Mouse (Mus musculus): Measurements from ENCODE around the gene Rnf220.

Rnf220 gene

DNA sequence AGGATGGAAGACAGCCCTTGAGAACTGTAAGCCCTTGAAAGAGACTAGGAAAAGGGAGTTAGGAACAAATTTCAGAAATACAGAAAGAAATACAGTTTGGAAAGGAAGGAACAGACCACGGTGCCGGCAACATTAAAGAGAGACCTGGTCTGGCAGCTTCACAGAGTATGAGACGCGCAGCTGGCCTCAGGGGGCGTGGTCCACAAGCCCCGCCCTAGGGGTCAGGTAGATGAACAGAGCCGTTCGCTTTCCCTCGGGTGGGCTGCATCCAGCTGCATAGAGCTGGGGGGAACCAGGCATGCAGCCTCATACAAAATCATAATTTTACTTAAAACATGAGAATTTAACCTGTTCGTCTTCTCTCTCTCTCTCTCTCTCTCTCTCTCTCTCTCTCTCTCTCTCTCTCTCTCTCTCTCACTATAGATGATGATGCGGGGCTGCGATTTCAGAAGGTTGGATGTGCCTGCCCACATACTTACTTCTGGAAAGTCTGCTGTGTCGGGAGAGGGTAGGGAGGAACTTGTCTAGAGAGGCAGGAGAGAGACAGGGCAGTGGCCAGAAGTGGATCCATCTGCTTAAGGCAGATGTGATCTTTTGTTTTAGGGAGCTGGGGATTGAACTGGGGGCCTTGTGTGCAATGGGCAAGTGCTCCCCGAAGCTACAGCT, 59.7 kb downstream of the Rnf220 start:
- 32% methylated on average over 14 of the region's 14 CpGs for WGBS

DNA sequence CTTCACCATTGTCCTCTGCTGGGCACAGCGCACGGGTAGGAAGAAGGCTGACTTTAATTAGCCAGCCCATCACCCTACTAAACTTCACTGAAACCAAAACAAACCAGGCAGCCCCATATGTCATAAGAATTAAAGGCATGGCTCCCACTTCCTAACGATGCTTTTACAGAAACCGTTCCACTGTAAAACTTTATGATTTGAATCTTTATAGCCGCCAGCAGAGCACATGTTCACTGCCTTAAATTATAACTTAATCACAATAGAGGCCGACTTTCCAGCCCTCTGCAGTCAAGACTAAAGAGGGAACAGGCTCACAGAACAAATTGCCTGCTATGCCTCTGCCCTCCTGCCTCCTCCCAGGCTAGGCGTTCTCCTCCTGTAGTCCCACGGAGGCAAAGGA, 62.5 kb downstream of the Rnf220 start:
- WGBS: 47% methylated on average over 8 of the region's 8 CpGs

DNA sequence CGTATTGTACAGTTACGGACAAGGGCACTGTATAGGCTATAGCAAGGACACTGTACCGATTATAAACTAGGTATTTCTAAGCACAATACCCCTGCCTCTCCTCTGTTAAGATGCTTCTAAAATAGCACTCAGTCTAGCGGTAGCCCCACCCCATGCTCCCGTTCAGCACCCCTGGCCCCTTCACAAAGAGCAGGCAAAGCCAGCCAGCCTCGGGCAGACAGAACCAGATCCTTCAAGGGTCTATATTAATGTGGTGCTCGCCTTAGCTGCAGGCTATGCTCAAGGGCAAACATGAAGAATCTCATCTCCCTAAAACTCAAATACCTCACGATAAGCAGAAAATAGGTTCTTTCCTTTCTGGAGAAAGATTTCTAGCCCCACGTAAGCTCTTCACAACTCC, 67.2 kb downstream of the Rnf220 start:
- 79% methylated on average over 9 of the region's 9 CpGs for WGBS

DNA sequence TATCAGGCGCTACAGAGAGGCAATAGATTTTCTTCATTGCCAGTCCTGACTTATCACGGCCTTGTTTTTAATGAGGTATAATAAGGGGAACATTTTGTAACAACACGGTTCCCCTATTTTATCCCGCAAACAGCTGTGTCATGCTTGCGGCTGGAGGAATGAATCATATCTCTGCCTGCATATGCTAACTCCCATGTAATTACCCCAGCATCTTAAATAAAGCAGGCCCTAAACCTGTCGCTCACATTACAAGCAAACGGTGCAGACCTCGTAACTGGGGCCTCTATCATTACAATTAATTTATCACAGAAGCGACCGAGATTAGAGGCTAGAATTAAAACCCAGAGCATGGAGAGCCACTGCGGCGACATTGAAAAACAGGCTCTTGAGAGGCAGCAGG, 69.3 kb downstream of the Rnf220 start:
- WGBS: 76% methylated on average over 12 of the region's 12 CpGs

DNA sequence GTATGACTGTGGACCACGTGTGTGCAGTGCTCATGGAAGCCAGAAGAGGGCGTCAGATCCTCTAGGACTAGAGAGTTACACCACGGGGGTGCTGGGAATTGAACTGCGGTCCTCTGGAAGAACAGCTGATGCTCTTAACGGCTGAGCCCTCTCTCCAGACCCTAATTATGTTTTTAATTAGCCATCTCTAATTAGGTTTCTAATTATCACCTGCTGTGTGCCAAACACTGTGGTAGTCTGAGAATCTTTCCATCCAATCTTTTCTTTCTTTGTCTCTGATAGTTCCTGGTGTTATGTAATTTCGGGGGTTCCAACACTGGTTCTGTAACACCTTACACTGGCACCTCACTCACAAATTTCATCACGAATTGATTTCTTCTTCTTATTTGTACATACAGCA, 75.8 kb downstream of the Rnf220 start:
- WGBS: 52% methylated on average over 7 of the region's 7 CpGs

DNA sequence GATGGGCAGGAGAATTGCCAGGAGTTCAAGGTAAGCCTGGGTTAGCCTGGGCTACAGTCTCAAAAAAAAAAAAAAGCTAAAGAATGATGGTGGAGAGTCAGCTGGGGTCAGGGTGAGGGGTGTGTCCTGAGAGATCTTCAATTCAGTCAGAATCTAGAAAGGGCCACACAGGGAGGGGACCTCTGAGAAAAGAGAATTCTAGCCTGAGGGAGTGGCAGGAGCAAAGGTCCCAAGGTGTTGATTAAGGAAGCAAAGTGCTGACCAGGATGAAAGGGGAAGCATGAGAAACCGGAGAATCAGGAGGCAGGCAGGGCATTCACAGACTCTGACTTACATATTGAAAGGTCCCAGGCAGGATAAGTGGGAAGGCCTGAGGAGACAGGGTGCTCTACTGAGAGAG, 80.0 kb downstream of the Rnf220 start:
- WGBS: 85% methylated on average over 1 of the region's 1 CpGs

DNA sequence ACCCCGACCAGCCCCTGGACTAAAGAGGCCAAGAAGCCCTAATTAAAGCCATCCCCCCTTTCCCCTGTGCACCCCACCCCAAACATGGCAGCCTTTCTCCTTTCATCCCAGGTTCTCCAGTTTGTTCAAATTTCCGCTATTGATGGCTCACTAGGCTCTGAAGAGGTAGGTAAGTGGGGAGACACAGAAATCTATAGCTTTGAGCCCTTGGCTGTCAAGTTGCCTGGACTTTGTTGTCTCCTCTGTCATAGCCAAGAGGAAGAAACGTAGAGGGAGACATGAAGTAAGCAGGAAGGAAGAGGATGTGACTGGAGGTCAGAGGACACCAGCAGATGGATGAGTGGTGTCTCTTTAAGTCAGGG, 86.8 kb downstream of the Rnf220 start:
- 60% methylated on average over 3 of the region's 3 CpGs for WGBS

DNA sequence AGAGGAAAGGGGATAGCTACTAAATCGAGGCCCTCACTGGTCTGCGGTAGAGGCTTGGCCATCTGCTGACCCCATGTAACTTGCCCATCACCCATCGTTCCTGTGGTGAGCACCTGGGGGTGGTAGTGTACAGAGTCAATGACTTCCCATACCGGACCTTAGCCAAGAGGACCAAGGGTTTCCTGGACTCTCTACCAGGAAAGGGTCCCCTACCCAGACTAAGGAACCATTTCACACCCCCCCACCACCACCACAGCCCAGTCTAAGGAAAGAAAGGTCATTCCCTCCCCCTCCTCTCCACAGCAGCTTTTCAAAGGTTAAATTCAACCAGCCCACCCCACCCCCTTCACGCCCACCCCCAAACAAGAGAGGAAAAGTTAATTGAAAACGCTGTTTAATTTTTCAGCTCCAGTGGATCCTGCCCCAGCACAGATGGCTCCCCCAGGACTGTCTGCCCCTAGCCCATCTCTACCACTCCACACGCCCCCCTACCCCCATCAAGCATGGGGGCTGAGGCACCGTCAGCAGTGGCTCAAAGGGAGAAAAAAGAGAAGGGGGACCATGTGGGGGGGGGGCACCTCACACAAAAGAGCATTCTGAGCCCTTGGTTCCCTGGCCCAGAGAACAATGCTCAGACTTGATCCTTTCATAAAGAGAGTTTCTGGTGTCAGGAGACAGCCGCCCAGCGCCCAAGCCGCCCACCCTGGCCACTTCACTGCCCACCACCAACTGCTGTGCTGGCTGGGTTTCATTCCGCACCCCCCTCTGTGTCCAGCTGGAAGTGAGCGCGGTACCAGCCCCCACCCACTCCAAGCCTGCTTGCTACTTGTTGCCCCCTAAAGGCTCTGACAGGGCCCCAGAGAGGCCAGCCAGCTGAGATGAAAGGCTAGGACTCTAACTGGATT, 87.5 kb downstream of the Rnf220 start:
- WGBS: 59% methylated on average over 14 of the region's 14 CpGs

DNA sequence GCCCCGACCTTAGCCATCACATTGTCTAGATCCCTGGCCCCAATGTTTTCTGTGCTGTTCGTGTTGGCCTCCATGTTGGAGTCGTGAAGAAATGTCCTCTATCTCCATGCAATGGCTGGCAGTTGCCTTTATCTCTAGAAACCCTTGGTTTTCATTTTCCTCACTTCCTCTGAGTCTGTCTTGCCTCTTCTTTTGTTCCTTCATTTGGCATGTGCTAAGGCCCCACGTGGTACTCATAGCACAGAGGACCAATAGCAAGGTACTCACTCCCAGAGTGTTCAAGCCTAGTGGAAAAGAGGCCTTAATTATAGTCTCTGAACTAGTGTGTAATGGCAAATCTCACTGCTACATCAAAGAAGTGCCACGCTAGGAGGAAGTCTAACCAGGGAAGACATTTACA, 88.9 kb downstream of the Rnf220 start:
- 89% methylated on average over 5 of the region's 5 CpGs for whole genome bisulfite sequencing

DNA sequence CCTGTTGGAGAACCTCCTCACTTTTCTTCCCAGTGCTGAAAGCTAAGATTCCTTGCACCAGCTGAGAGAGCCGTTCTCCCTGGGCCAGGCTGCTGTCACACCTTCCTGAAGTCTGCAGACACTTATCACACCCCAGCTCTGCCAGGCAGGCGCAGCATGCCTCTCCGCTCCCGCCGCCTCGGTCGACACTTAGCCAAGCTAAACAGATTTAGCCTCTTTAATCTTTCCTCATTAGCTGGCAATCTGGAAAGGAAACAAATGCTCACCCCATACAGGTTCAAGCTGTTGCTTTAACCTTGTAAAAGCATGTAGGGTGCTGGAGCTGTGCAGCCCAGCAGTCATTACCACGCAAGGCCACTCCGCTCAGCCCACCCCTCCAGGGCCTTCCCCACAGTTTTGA, 90.9 kb downstream of the Rnf220 start:
- 35% methylated on average over 9 of the region's 9 CpGs for WGBS

DNA sequence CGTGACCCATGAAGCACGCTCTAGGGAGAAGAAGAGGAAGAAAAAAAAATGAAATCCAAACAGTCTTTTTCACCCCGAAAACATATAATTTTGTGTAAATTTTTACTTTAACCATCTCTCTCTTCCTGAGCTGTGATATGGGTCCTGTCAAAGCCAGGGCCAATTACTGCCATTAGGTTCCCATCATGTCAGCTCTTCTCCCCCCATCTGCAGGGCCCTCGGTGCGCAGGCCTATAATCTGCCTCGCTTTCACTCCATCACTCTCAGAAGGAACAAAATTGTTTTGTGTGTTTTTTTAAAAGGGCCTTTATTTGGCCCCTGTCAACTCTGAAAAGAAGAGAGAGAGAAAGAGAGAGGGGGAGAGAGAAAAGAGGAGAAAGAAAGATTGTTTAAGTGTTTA, 91.6 kb downstream of the Rnf220 start:
- WGBS: 88% methylated on average over 6 of the region's 6 CpGs

DNA sequence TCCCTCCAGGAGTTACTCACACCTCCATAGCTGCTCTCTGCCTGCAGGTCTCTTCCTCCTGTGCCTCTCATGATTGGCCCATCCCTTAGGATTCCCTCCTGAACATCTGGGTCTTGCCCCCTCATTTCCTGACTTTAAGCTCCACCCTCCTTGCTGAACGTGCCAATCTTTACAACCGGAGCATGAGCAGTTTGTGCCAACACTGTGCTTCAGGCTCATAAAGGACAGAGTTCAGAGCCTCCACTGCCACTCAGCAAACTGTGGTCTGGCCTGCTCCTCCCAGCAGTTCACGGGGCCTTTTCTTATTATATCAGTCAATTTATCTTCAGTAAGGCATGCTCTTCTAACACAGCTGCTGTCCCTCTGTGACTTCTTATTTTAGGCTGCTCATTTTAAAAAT, 93.4 kb downstream of the Rnf220 start:
- WGBS: 64% methylated on average over 3 of the region's 3 CpGs

DNA sequence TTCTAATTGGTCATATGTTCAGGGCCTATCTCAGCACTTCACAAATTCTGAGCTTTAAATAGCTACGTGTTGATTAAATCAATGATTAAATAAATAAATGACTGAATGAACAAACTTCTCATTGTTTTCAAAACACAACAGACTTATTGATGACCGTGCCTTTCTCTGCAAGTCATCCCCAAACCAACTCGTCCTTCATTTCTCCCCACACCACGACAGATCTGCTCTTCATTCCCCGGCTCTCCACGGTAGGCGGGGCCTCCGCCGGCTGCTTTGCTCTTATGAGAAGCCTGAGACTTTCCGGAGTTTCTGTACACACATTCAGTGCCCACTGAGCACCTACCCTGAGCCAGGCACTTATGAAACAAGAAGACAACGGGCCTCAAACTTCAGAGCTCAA, 99.7 kb downstream of the Rnf220 start:
- 64% methylated on average over 11 of the region's 11 CpGs for WGBS

DNA sequence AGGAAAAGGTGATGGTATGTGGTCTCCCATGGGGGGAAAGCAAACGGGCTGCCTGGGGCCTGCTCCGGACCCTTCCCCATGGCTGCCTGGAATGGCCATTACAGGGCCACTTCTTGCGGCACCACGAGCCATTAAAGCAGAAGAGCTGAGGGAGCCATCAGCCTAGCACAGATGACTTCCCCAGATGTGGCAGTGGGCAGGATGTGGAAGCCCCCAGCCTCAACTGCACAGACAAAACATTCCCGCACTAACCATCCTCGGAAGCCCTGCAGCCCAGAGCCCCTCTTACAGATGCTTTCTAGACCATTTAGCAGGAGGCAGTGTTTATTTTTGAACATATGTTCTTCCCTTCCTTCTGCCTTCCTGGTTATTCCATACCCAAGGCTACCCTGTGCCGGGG, 103.8 kb downstream of the Rnf220 start:
- 69% methylated on average over 7 of the region's 7 CpGs for WGBS

DNA sequence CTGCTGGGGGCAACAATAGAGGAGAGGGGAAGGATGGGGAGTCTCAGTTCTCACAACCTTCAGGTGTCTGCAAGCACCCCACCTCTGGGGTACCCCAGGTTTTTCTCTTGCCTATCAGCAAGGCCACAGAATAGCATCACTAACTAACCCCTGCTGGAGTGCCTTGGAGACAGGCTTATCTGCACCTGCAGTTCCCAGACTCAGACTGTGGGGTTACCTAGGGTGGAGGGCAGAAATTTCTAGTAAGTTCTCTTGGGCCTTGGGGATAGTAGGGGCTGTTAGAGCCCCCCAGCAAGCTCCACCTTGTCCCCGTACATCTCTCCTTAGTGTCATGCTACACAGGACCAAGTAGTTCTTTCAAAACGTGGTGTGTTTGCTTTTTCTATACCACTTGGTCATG, 104.5 kb downstream of the Rnf220 start:
- 74% methylated on average over 2 of the region's 2 CpGs for WGBS

DNA sequence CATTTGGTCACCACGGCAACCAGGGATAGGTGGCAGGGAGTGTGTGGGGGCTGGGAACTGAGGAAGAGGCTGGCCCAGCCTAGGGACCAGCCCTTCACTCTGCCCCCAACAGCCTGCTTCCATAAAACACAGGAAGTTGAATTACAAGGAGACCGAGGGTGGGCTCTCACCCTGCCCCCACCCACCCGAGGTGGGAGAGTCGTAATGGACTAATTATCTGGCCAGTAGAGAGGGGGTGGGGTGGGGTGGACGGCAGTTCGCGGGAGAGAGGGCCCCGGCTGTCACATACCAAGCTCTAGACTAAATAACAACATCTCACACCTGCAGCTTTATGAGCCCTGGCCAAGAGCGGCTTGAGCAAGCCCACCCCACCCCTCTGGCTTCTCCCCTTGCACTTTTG, 104.9 kb downstream of the Rnf220 start:
- WGBS: 24% methylated on average over 9 of the region's 9 CpGs

DNA sequence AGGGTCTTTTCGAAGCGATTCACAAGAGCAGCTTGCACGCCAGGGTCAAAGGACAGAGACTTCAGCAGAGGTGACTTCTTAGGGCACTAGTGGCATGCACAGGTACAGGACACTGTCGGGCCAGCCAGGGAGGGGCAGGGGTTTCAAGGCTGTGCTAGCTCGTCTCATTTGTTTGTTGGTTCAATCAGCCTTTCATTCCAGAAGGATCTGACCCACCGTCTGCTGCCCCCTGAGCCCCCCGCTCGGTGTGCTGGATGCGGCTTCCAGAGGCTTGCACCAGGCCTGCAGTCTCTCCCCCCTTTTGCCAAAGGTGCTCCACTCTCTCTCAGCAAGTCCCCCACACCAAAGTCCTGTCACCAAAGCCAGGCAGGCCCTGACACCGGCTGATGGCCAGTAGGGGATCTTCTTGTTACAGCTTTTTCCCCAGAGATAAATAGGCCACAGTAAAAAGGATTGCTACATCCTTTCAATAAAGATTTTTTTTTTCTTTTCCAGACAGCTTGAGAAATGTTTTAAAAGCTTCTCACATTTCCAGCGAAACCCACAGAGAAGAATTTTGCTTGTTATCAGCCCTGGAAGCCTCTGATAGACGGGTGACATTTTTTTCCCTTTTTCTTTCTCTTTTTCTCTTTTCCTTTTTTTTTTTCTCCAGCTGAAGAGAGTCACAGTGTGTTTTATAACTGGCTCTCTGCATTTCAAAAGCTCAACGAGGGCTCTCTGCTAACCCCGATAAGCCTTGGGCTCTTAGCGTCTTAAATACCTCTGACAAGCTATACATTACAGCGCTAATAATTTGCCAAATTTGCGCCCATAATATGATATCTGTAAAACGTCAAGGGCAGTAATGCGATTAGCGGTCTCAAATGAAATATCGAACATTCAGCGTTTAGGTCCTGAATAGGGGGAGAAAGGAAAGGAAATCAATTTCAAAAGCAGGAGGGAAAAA, 105.7 kb downstream of the Rnf220 start:
- WGBS: 60% methylated on average over 22 of the region's 22 CpGs

DNA sequence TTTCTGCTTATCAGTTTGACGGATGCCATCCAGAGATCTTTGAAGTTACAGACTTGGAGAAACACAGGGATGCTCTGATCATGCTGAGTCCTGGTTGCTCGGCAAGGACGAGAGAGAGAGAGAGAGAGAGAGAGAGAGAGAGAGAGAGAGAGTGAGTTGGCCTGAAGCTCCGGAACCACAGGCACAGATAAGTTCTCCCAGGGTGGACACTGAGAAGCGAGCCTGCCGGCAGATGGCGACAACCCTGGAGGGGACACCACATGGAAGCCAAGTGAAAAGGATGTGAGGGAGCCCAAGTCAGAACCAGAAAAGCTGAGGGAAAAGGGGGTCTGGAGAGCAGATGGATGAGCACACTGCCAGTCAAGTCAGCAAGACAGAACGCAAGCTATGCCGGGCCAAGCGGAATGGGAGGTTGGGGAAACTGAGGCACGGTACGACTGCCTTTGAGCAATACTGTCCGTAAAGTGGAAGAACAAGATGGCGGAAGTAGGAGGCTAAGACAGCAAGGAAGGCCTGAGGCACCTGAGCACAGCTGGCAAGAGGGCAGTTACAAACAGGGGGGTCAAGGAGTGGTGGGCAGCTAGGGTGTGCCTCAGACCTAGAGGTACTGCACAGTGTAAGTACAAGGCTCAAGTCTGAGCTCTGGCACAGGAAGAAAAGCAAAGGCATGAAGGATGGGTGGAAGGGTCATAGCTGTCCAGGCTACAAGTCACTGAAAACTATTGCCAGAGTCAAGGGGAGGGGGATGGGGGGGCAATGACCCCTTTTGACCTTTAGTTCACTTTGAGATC, 107.4 kb downstream of the Rnf220 start:
- WGBS: 83% methylated on average over 14 of the region's 14 CpGs

DNA sequence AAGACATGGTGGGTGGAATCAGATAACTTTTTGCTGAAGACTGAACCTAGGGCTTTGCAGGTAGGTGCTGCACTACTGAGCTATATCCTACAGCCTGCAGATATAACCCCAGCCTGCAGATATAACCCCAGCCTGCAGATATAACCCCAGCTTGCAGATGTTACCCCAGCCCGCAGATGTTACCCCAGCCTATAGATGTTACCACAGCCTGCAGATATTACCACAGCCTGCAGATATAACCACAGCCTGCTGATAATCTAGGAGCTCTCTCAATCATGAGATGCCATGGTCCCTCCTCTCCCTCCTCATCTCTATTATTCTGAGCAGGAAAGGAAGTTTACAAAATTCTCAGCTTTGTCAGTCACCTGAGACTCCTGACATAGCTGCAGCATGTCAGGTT, 111.6 kb downstream of the Rnf220 start:
- 87% methylated on average over 1 of the region's 1 CpGs for WGBS

DNA sequence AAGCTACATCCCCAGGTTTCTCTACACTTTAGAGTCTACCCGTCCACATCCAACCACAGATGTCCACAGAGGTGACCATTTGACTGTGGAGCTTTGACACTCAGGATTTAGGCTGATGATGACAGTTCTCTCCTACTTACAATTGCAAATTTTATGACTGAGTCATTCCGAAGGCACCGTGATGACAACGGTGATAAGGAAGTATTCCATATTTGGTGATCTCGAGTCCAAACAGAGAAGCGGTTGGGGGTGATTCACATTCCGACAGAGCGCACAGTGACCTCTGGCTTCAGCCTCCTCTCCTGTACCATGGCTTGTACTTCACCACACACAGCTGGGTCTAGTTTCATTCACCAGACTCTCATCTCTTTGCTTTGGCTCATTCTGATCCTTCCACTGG, 115.0 kb downstream of the Rnf220 start:
- 59% methylated on average over 8 of the region's 8 CpGs for WGBS

DNA sequence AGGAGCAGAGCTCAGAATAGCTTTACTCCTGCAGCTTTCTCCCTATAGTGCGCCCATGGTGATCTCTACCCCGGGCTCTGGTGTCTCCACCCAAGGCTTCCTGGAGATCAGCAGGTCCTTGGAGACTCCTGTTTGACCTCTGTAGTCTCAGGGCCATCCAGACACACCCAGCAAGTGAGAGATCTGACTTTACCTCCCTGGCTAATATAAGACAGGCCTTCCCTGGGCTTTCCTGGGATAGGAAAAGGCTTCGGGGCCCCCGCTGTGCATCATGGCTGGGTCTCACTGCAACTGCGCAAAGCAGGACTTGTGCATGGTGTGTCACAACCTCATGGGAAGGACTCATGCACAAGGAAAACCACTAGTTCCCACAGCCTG, 116.3 kb downstream of the Rnf220 start:
- 96% methylated on average over 5 of the region's 5 CpGs for whole genome bisulfite sequencing
